9 mouse cellular contexts compared by ENCODE assay signal in genomic region chr9:79270256-79270655, GRCm38 (mm10).
DNase-seq lines count a peak whose midpoint lies in the region; ATAC-seq lines count a peak whose summit lies in the region.
"Had no signal": no experiment of that assay in that cellular context is flagged by ENCODE, and none has a peak within 500 bp of the region (broad histone marks: within the 10 kb centered on the region; RNA-seq: fewer than 3 reads in every experiment).

No protein-coding gene starts in this region.

- no peaks in the 10 kb centered on the region for H3K27me3 ChIP-seq in heart, embryonic 12.5 days (replicated peaks)
- no peaks in the 10 kb centered on the region for H3K27me3 ChIP-seq in midbrain, embryonic 14.5 days (ENCODE audit: control insufficient read depth, insufficient read depth, low read length)
- no peaks in the 10 kb centered on the region for H3K27me3 ChIP-seq in midbrain, embryonic 10.5 days (ENCODE audit: low read depth, poor library complexity, severe bottlenecking)
- H3K27me3 ChIP-seq in embryonic facial prominence, embryonic 14.5 days (replicated peaks; ENCODE audit: control insufficient read depth, insufficient read depth, low read length), result no peaks in the 10 kb centered on the region
- H3K27me3 ChIP-seq in midbrain, embryonic 16.5 days (ENCODE audit: control insufficient read depth, insufficient read depth, low read depth, low read length), result no peaks in the 10 kb centered on the region
- no peaks in the 10 kb centered on the region for H3K27me3 ChIP-seq in liver, embryonic 12.5 days (replicated peaks)
- H3K27me3 ChIP-seq: lung, embryonic 15.5 days had no signal

- no peaks in the 10 kb centered on the region for H3K9me3 ChIP-seq in heart, embryonic 12.5 days (replicated peaks)
- no peaks in the 10 kb centered on the region for H3K9me3 ChIP-seq in midbrain, embryonic 14.5 days (ENCODE audit: control insufficient read depth, low read length)
- no peaks in the 10 kb centered on the region for H3K9me3 ChIP-seq in midbrain, embryonic 10.5 days (replicated peaks)
- H3K9me3 ChIP-seq in embryonic facial prominence, embryonic 14.5 days (ENCODE audit: control insufficient read depth, low read length), result no peaks in the 10 kb centered on the region
- no peaks in the 10 kb centered on the region for H3K9me3 ChIP-seq in midbrain, embryonic 16.5 days (replicated peaks; ENCODE audit: control insufficient read depth, low read length, poor library complexity, severe bottlenecking)
- H3K9me3 ChIP-seq in liver, embryonic 12.5 days (replicated peaks), result no peaks in the 10 kb centered on the region
- H3K9me3 ChIP-seq: lung, embryonic 15.5 days had no signal

- H3K4me1 ChIP-seq in heart, embryonic 12.5 days (replicated peaks), result no peaks in the 10 kb centered on the region; the same call in 1 of the 2 replicates
- H3K4me1 ChIP-seq in midbrain, embryonic 14.5 days (ENCODE audit: control insufficient read depth, insufficient read depth, low read length), result no peaks in the 10 kb centered on the region; the same call in 1 of the 2 replicates
- no peaks in the 10 kb centered on the region for H3K4me1 ChIP-seq in midbrain, embryonic 10.5 days
- peaks cover 4% of the 10 kb centered on the region for H3K4me1 ChIP-seq in embryonic facial prominence, embryonic 14.5 days (ENCODE audit: control insufficient read depth, insufficient read depth, low read length)
- no peaks in the 10 kb centered on the region for H3K4me1 ChIP-seq in midbrain, embryonic 16.5 days (ENCODE audit: control insufficient read depth, insufficient read depth, low read length)
- no peaks in the 10 kb centered on the region for H3K4me1 ChIP-seq in liver, embryonic 12.5 days
- H3K4me1 ChIP-seq: lung, embryonic 15.5 days had no signal

- H3K36me3 ChIP-seq in heart, embryonic 12.5 days, result no peaks in the 10 kb centered on the region
- no peaks in the 10 kb centered on the region for H3K36me3 ChIP-seq in midbrain, embryonic 14.5 days (ENCODE audit: control insufficient read depth, insufficient read depth, low read length)
- no peaks in the 10 kb centered on the region for H3K36me3 ChIP-seq in midbrain, embryonic 10.5 days
- no peaks in the 10 kb centered on the region for H3K36me3 ChIP-seq in embryonic facial prominence, embryonic 14.5 days (ENCODE audit: control insufficient read depth, insufficient read depth, low read length)
- no peaks in the 10 kb centered on the region for H3K36me3 ChIP-seq in midbrain, embryonic 16.5 days (ENCODE audit: control insufficient read depth, insufficient read depth, low read length)
- no peaks in the 10 kb centered on the region for H3K36me3 ChIP-seq in liver, embryonic 12.5 days
- H3K36me3 ChIP-seq: lung, embryonic 15.5 days had no signal

- H3K9ac ChIP-seq in heart, embryonic 12.5 days, result no peak overlapping the region
- H3K9ac ChIP-seq in midbrain, embryonic 14.5 days (replicated peaks; ENCODE audit: low read length), result no peak overlapping the region
- H3K9ac ChIP-seq in embryonic facial prominence, embryonic 14.5 days (ENCODE audit: low read depth, low read length), result no peak overlapping the region
- no peak overlapping the region for H3K9ac ChIP-seq in midbrain, embryonic 16.5 days (ENCODE audit: low read depth, low read length)
- no peak overlapping the region for H3K9ac ChIP-seq in liver, embryonic 12.5 days
- H3K9ac ChIP-seq: lung, embryonic 15.5 days had no signal

- no peak for ATAC-seq in heart, embryonic 12.5 days (ENCODE audit: insufficient number of reproducible peaks, low FRiP score)
- ATAC-seq in midbrain, embryonic 14.5 days (ENCODE audit: low FRiP score, low TSS enrichment), result peak; percentile 62; the same call in 1 of the 2 replicates
- peak; percentile 47; the same call in 1 of the 2 replicates for ATAC-seq in embryonic facial prominence, embryonic 14.5 days (ENCODE audit: low read depth)
- ATAC-seq in midbrain, embryonic 16.5 days, result peak; percentile 93
- ATAC-seq in liver, embryonic 12.5 days, result no peak
- ATAC-seq in activated CD4-positive, CD25-positive, alpha-beta regulatory T cell, adult 4 months, result no peak

- DNase-seq in heart, adult 18-20 months, result peak; percentile 49 to 57
- peak; percentile 64 for DNase-seq in midbrain, embryonic 14.5 days
- no peak for DNase-seq in midbrain, embryonic 10.5 days (ENCODE audit: low spot score)
- peak; percentile 51 for DNase-seq in embryonic facial prominence, embryonic 14.5 days (ENCODE audit: low spot score)

- no peak overlapping the region for H3K27ac ChIP-seq in heart, embryonic 12.5 days (ENCODE audit: poor library complexity, severe bottlenecking)
- H3K27ac ChIP-seq in midbrain, embryonic 14.5 days (replicated peaks; ENCODE audit: low read depth, low read length), result no peak overlapping the region
- no peak overlapping the region for H3K27ac ChIP-seq in midbrain, embryonic 10.5 days (replicated peaks)
- H3K27ac ChIP-seq in embryonic facial prominence, embryonic 14.5 days (replicated peaks; ENCODE audit: low read depth, low read length), result 0 out of 2 replicates have a peak overlapping the region, but pooled peaks have one; percentile 33
- no peak overlapping the region for H3K27ac ChIP-seq in midbrain, embryonic 16.5 days (ENCODE audit: low read length)
- no peak overlapping the region for H3K27ac ChIP-seq in liver, embryonic 12.5 days
- H3K27ac ChIP-seq: lung, embryonic 15.5 days had no signal

- no peak overlapping the region for H3K4me2 ChIP-seq in heart, embryonic 12.5 days
- H3K4me2 ChIP-seq in midbrain, embryonic 14.5 days (ENCODE audit: low read length), result no peak overlapping the region
- no peak overlapping the region for H3K4me2 ChIP-seq in embryonic facial prominence, embryonic 14.5 days (ENCODE audit: low read depth, low read length)
- H3K4me2 ChIP-seq in midbrain, embryonic 16.5 days (ENCODE audit: low read length), result no peak overlapping the region
- no peak overlapping the region for H3K4me2 ChIP-seq in liver, embryonic 12.5 days
- H3K4me2 ChIP-seq: lung, embryonic 15.5 days had no signal

- no peak overlapping the region for H3K4me3 ChIP-seq in heart, embryonic 12.5 days
- H3K4me3 ChIP-seq in midbrain, embryonic 14.5 days (replicated peaks; ENCODE audit: low read depth, low read length), result no peak overlapping the region
- H3K4me3 ChIP-seq in midbrain, embryonic 10.5 days, result no peak overlapping the region
- no peak overlapping the region for H3K4me3 ChIP-seq in embryonic facial prominence, embryonic 14.5 days (ENCODE audit: low read depth, low read length)
- no peak overlapping the region for H3K4me3 ChIP-seq in midbrain, embryonic 16.5 days (ENCODE audit: low read depth, low read length)
- no peak overlapping the region for H3K4me3 ChIP-seq in liver, embryonic 12.5 days
- H3K4me3 ChIP-seq: lung, embryonic 15.5 days had no signal

- 47% methylated on average over 2 of the region's 2 CpGs for WGBS in heart, embryonic 12.5 days
- WGBS in midbrain, embryonic 14.5 days, result 61% methylated on average over 2 of the region's 2 CpGs
- WGBS in midbrain, embryonic 10.5 days, result 82% methylated on average over 2 of the region's 2 CpGs
- 55% methylated on average over 2 of the region's 2 CpGs for WGBS in embryonic facial prominence, embryonic 14.5 days
- WGBS in midbrain, embryonic 16.5 days, result 67% methylated on average over 2 of the region's 2 CpGs
- WGBS in liver, embryonic 12.5 days (ENCODE audit: insufficient replicate concordance), result 38% methylated on average over 2 of the region's 2 CpGs

Comparison
In these comparisons a context has a peak if more than half of its experiments do, and no peak if none do; other contexts are left out.
1. ATAC-seq: peak in midbrain, embryonic 14.5 days (single experiment), embryonic facial prominence, embryonic 14.5 days (single experiment) and midbrain, embryonic 16.5 days (single experiment); none in heart, embryonic 12.5 days (single experiment), liver, embryonic 12.5 days (single experiment) and activated CD4-positive, CD25-positive, alpha-beta regulatory T cell, adult 4 months (single experiment).